Mouse (Mus musculus) kidney, embryonic 16.5 days (tissue): ENCODE measurements at regions not wholly inside any gene's neighbourhood (a gene's known extent, or its start where the extent isn't known, plus 50 kb on each side); places are given as distances from the start of the nearest gene placed in this dataset.

Experiments
- ATAC-seq: fragments of 200-750 bp; cut with Nextera tagmentation; 2 replicates; pipeline ENCODE4 v1.8.0; 2017; ENCODE audit warnings: moderate TSS enrichment; ENCODE audit not compliant: low FRiP score, low TSS enrichment
- H3K27ac ChIP-seq: fragments of 300-500 bp; sonication (generic); 2 replicates; pipeline ENCODE4 v1.5.1; 2014; ENCODE audit warnings: low read length
- H3K27me3 ChIP-seq: fragments of 300-500 bp; sonication (generic); 2 replicates; pipeline ENCODE4 v1.6.1; 2014; ENCODE audit warnings: low read length, control low read depth, mixed read lengths; ENCODE audit not compliant: insufficient read depth
- H3K36me3 ChIP-seq: fragments of 300-500 bp; sonication (generic); 2 replicates; pipeline ENCODE4 v1.6.1; 2014; ENCODE audit warnings: low read length, control low read depth, mixed read lengths; ENCODE audit not compliant: insufficient read depth
- H3K4me1 ChIP-seq: fragments of 300-500 bp; sonication (generic); 2 replicates; pipeline ENCODE4 v1.6.1; 2014; ENCODE audit warnings: low read length, control low read depth, mixed read lengths; ENCODE audit not compliant: insufficient read depth
- H3K4me2 ChIP-seq: fragments of 300-500 bp; sonication (generic); replicated peaks from 2 replicates; pipeline ENCODE4 v1.6.1; 2014; ENCODE audit warnings: low read depth, low read length
- H3K4me3 ChIP-seq: fragments of 300-500 bp; sonication (generic); 2 replicates; pipeline ENCODE4 v1.5.1; 2014; ENCODE audit warnings: mild to moderate bottlenecking, low read length
- H3K9ac ChIP-seq: fragments of 300-500 bp; sonication (generic); replicated peaks from 2 replicates; pipeline ENCODE4 v1.6.1; 2014; ENCODE audit warnings: low read length
- H3K9me3 ChIP-seq: fragments of 300-500 bp; sonication (generic); 2 replicates; pipeline ENCODE4 v1.6.1; 2016; ENCODE audit warnings: low read length, control low read depth
- WGBS: fragments of 180-500 bp; shearing (Covaris S2); extraction: QIAGEN DNeasy Blood & Tissue Kit; methylation state at CpG from one replicate; pipeline ENCODE4 v1.1.7; 2014; 5-methylcytosine and 5-hydroxymethylcytosine counted together

DNA sequence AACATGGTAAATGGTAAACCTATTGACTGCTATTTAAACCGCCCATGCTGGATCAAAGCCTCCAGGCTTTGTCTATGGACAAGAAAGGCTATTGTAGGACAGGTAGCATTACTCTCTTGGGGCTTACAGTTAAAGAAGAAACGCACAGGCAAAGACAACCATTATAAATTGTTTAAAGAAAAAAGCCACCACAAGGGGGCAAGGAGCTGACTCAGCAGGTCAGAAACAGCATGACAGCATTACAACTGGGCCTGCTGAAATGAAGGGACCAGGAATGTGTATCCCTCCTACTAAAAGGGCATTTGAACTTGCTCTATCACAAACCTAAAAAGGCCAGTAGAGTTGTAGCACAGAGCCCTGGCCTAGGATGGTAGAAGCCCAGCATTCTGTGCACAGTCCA is 314.3 kb downstream of the Adgrl2 start:
- WGBS: 72% methylated on average over 2 of the region's 2 CpGs
- Histone ChIP-seq H3K27ac (no peak overlapping the region), H3K4me3 (no peak overlapping the region)

DNA sequence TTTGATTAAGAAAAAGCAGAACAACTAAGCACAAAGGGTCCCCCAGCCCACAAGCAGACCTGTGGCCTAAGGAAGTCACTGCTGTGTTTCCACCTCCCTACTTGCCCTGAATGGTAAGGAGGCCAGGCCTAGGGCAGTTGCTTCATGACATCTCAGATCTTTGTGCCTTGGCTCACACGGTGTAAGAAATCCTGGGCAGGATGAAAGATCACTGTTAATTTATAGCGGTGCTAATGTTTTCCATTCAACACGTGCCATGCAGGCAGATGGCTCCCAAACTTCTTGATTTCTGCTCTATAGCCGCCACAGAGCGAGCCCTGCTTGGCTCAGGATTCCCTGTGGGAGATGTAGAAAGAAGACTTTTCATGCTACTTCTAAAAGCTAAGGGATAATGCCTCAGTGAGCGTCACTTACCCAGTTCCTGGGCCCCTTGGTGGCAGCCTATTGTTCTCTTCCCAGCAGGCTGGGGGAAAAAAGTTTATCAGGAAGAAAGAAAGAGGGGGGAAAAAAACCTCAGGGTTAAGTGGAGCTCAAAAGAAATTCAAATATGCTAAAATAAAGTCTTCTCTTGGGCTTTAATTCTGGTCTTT is 327.4 kb downstream of the Adgrl2 start:
- Histone ChIP-seq H3K9me3 (no peaks in the 10 kb centered on the region), H3K4me3 (no peak overlapping the region)

More for the DNA sequence above, 314.3 kb downstream of the Adgrl2 start:
- no peak overlapping the region for H3K4me2 ChIP-seq
- ATAC-seq: no peak
- H3K9me3 ChIP-seq: no peaks in the 10 kb centered on the region
- H3K36me3 ChIP-seq: no peaks in the 10 kb centered on the region
- H3K9ac ChIP-seq: no peak overlapping the region
- no peaks in the 10 kb centered on the region for H3K27me3 ChIP-seq
- no peaks in the 10 kb centered on the region for H3K4me1 ChIP-seq

DNA sequence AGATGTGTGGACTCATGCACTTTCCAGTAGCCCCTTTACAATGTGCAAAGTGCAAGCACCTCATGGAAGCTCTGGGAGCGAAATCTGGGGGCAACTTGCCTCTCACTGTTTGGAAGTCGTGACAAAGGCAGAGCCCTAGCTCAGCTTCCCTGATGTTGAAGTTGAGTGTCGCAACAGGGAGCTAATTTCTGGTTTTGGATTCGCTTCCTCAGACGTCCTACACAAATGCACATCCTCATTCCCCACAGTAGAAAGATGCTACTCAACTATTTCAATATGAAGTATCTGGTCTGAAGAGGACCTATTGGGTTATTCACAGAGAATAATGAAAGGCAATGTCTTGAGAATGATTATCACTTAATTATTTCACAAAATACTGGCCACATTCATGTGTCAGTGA is 331.3 kb downstream of the Adgrl2 start:
- no peaks in the 10 kb centered on the region for H3K36me3 ChIP-seq
- no peak for ATAC-seq
- 90% methylated on average over 5 of the region's 5 CpGs for WGBS
- H3K9ac ChIP-seq: no peak overlapping the region
- no peaks in the 10 kb centered on the region for H3K27me3 ChIP-seq
- no peaks in the 10 kb centered on the region for H3K4me1 ChIP-seq
- H3K9me3 ChIP-seq: no peaks in the 10 kb centered on the region
- H3K4me3 ChIP-seq: no peak overlapping the region
- H3K4me2 ChIP-seq: no peak overlapping the region
- H3K27ac ChIP-seq: no peak overlapping the region

More for the DNA sequence above, 327.4 kb downstream of the Adgrl2 start:
- Histone ChIP-seq H3K4me1 (no peaks in the 10 kb centered on the region), H3K4me2 (no peak overlapping the region), H3K9ac (no peak overlapping the region), H3K27ac (no peak overlapping the region), H3K36me3 (no peaks in the 10 kb centered on the region), H3K27me3 (no peaks in the 10 kb centered on the region)
- ATAC-seq: no peak
- 30% methylated on average over 6 of the region's 6 CpGs for WGBS

DNA sequence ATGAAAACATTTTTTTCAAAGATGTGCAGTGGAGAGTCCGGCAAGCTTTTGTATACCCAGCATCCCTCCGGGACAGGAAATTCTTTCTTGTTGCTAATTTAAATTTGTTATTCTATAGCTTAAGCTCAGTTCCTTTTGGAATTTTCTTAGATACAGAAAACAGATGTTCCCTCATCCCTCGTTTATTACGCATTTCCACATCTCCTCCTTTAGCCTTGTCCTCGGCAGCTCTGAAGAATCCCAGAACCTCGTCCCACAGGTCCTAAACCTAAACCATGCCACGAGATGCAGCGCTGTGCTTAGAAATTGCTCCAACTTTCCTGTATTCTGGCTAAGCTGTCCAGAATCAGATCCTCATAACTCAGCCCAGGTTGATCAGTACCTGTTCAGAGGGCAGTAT is 332.0 kb downstream of the Adgrl2 start:
- H3K27ac ChIP-seq: no peak overlapping the region
- ATAC-seq: no peak
- no peaks in the 10 kb centered on the region for H3K4me1 ChIP-seq
- H3K27me3 ChIP-seq: no peaks in the 10 kb centered on the region
- H3K4me2 ChIP-seq: no peak overlapping the region
- WGBS: 73% methylated on average over 8 of the region's 8 CpGs
- no peak overlapping the region for H3K9ac ChIP-seq
- H3K4me3 ChIP-seq: no peak overlapping the region
- H3K9me3 ChIP-seq: no peaks in the 10 kb centered on the region
- no peaks in the 10 kb centered on the region for H3K36me3 ChIP-seq

DNA sequence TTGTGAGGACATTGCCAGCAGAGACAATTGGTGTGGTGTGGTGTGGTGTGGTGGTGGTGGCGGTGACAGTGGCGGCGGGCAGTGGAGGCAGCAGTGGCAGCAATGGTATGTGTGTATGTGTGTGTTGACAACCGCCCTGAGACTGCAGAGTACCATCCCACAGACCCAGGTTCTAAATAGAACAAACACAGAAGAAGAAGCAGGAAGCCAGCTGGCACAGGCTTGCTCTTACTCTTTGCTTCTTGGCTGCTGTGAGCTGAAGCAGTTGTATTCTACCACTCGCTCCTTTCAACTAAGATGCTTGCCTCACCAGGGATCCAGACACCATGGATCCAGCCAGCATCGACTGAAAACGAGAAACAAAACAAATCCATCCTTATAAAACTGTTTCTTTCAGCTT is 334.2 kb downstream of the Adgrl2 start:
- Histone ChIP-seq H3K9ac (no peak overlapping the region), H3K4me1 (no peaks in the 10 kb centered on the region), H3K4me3 (no peak overlapping the region), H3K4me2 (no peak overlapping the region), H3K9me3 (peaks cover 4% of the 10 kb centered on the region; the same call in 1 of the 2 replicates), H3K27me3 (no peaks in the 10 kb centered on the region), H3K27ac (no peak overlapping the region), H3K36me3 (no peaks in the 10 kb centered on the region)
- ATAC-seq: no peak
- 85% methylated on average over 7 of the region's 7 CpGs for WGBS

DNA sequence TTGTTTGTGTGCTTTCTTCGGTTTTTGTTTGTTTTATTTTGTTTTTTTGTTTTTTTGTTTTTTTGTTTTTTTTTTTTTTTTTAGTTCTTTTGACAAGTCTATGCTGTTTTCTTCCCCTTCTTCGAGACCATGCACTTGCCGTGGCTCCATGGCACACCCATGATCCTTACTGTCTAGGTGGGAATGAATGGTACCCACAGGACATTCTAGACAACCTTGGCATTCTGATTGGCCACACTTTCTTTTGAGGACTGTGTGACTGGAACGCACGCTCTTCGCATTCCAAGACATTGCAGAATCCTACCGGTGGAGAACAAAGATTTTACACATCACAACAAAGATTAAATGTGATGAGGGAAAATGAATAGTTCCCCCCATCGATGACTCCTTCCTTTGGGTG is 340.1 kb downstream of the Adgrl2 start:
- H3K36me3 ChIP-seq: no peaks in the 10 kb centered on the region
- ATAC-seq: no peak
- H3K9me3 ChIP-seq: peaks cover 4% of the 10 kb centered on the region; the same call in 1 of the 2 replicates
- H3K27ac ChIP-seq: no peak overlapping the region
- 0 out of 2 replicates have a peak, but pooled peaks cover 3% of the 10 kb centered on the region for H3K4me1 ChIP-seq
- no peaks in the 10 kb centered on the region for H3K27me3 ChIP-seq
- no peak overlapping the region for H3K4me2 ChIP-seq
- 65% methylated on average over 8 of the region's 8 CpGs for WGBS
- no peak overlapping the region for H3K4me3 ChIP-seq
- no peak overlapping the region for H3K9ac ChIP-seq

DNA sequence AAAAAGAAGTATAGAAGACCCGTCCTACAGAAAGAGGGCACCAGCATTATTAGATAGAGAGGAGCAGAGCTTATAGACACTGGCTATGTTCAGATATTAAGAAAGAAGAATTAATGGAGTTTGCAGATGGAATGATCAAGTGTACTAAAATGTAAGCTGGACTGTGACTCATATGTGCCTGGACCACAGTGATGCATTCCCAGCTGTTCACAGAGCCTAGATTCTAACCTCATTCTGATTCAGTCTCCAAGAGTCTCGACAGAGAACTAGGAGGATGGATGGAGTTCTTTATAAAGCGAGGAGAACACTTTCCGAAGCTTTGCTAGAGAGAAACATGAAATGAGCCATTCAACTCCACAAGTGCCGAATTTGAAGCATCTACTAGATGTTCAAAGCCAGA is 345.4 kb downstream of the Adgrl2 start:
- WGBS: 85% methylated on average over 5 of the region's 5 CpGs
- H3K9ac ChIP-seq: no peak overlapping the region
- no peak overlapping the region for H3K4me2 ChIP-seq
- H3K36me3 ChIP-seq: no peaks in the 10 kb centered on the region
- peaks cover 13% of the 10 kb centered on the region; the same call in 1 of the 2 replicates for H3K4me1 ChIP-seq
- no peak for ATAC-seq
- no peaks in the 10 kb centered on the region for H3K27me3 ChIP-seq
- H3K27ac ChIP-seq: no peak overlapping the region
- H3K4me3 ChIP-seq: no peak overlapping the region
- no peaks in the 10 kb centered on the region for H3K9me3 ChIP-seq

DNA sequence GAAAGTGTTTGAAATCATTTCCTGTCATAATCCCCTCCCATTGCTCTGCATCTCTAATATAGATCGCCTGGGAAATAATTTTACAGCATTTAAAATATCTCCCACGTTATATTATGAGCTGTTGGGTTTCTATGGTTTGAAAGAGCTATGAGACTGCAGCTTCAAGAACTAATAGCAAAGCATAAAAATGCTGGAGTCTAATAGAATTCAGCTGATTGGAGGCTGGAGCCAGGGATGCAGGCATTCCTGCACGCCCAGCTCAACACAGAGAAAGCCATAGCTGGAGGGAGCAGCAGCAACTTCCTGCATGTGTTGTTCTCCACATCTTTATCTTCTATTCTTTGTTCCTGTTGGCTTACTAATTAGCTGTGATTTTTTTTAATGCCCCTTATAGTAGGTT is 348.8 kb downstream of the Adgrl2 start:
- Histone ChIP-seq H3K9ac (no peak overlapping the region), H3K36me3 (no peaks in the 10 kb centered on the region), H3K4me3 (no peak overlapping the region), H3K9me3 (no peaks in the 10 kb centered on the region), H3K4me1 (peaks cover 13% of the 10 kb centered on the region; the same call in 1 of the 2 replicates), H3K4me2 (no peak overlapping the region), H3K27me3 (no peaks in the 10 kb centered on the region), H3K27ac (no peak overlapping the region)
- ATAC-seq: no peak
- WGBS: 70% methylated on average over 3 of the region's 3 CpGs

DNA sequence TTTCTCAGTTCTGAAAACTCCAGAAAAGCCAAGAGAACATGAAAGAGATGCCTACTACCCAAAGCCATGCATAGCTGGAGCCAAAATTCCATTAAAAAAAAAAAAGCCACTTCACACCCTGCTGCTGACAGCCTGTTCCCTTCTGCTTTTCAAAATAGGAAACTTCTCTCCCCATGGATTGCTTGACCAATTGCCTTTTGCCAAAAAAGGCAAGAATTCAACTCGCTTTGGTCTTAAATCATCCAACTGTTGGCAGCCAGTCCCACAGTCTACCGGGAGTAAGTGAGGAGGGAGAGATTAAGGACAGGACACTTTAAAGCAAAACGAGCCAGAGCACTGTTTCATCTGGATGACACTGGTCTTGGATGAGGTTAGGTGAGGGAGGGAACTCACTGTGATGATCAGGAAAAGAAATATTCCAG is 349.7 kb downstream of the Adgrl2 start:
- Histone ChIP-seq H3K9me3 (no peaks in the 10 kb centered on the region), H3K4me1 (peaks cover 13% of the 10 kb centered on the region; the same call in 1 of the 2 replicates), H3K4me3 (no peak overlapping the region), H3K27ac (no peak overlapping the region), H3K27me3 (no peaks in the 10 kb centered on the region), H3K4me2 (no peak overlapping the region), H3K36me3 (no peaks in the 10 kb centered on the region), H3K9ac (no peak overlapping the region)
- 15% methylated on average over 3 of the region's 3 CpGs for WGBS
- ATAC-seq: peak; percentile 27; the same call in 1 of the 2 replicates

DNA sequence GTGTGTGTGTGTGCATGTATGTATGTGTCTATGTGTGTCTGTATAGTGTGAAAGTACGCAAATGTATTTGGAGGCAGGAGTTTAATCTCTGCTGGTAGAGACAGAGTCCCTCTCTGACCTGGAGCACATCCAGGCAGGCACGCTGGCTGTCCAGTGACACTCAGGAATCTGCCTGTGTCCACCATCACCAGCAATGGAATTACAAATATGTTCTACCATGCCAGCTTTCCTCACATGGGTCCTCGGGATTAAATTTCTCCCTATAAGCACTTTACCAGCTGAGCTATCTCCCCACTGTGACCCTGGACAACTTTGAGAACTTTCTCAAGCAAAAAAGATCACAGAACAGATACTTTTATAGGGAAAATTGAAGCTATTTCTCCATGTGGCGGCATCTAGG is 355.3 kb downstream of the Adgrl2 start:
- no peaks in the 10 kb centered on the region for H3K27me3 ChIP-seq
- no peak overlapping the region for H3K4me2 ChIP-seq
- H3K27ac ChIP-seq: no peak overlapping the region
- peaks cover 9% of the 10 kb centered on the region; the same call in 1 of the 2 replicates for H3K4me1 ChIP-seq
- H3K9me3 ChIP-seq: no peaks in the 10 kb centered on the region
- no peak overlapping the region for H3K9ac ChIP-seq
- ATAC-seq: no peak
- 70% methylated on average over 4 of the region's 4 CpGs for WGBS
- no peaks in the 10 kb centered on the region for H3K36me3 ChIP-seq
- no peak overlapping the region for H3K4me3 ChIP-seq
